Mouse (Mus musculus) heart, postnatal 0 days (tissue): ENCODE measurements at regions not wholly inside any gene's neighbourhood (a gene's known extent, or its start where the extent isn't known, plus 50 kb on each side); places are given as distances from the start of the nearest gene placed in this dataset.

Experiments used
- ATAC-seq: fragments of 200-750 bp; cut with Nextera tagmentation; 2 replicates; pipeline ENCODE4 v1.8.0; 2017; ENCODE audit warnings: low read depth, moderate number of reproducible peaks, moderate library complexity; ENCODE audit not compliant: insufficient read depth
- DNase-seq: peaks from one replicate; pipeline ENCODE4 v3.0.0-alpha.2; 2016; ENCODE audit warnings: low spot score
- H3K27ac ChIP-seq: fragments of 300-500 bp; sonication (generic); 2 replicates; pipeline ENCODE4 v1.5.1; 2014; ENCODE audit warnings: low read depth, mild to moderate bottlenecking
- H3K27me3 ChIP-seq: fragments of 300-500 bp; sonication (generic); 2 replicates; pipeline ENCODE4 v1.6.1; 2014; ENCODE audit warnings: low read length, mixed read lengths; ENCODE audit not compliant: control insufficient read depth, insufficient read depth
- H3K36me3 ChIP-seq: fragments of 300-500 bp; sonication (generic); replicated peaks from 2 replicates; pipeline ENCODE4 v1.6.1; 2014; ENCODE audit warnings: low read length, mixed read lengths; ENCODE audit not compliant: control insufficient read depth, insufficient read depth
- H3K4me1 ChIP-seq: fragments of 300-500 bp; sonication (generic); 2 replicates; pipeline ENCODE4 v1.6.1; 2014; ENCODE audit warnings: antibody characterized with exemption; ENCODE audit not compliant: control insufficient read depth, insufficient read depth
- H3K4me2 ChIP-seq: fragments of 300-500 bp; sonication (generic); 2 replicates; pipeline ENCODE4 v1.6.1; 2014; ENCODE audit warnings: low read depth, mild to moderate bottlenecking, low read length, moderate library complexity
- H3K4me3 ChIP-seq: fragments of 300-500 bp; sonication (generic); 2 replicates; pipeline ENCODE4 v1.5.1; 2014; ENCODE audit warnings: low read depth, low read length
- H3K9ac ChIP-seq: fragments of 300-500 bp; sonication (generic); replicated peaks from 2 replicates; pipeline ENCODE4 v1.6.1; 2014; ENCODE audit warnings: low read depth, low read length, mixed read lengths
- H3K9me3 ChIP-seq: fragments of 300-500 bp; sonication (generic); replicated peaks from 2 replicates; pipeline ENCODE4 v1.6.1; 2016; ENCODE audit warnings: low read length; ENCODE audit not compliant: control insufficient read depth
- CTCF ChIP-seq: IDR thresholded peaks from 2 replicates; pipeline ENCODE4 v1.5.1; 2016; ENCODE audit warnings: antibody characterized with exemption, control low read depth, low read depth
- EP300 ChIP-seq: IDR thresholded peaks from 2 replicates; pipeline ENCODE4 v1.6.1; 2016; ENCODE audit warnings: antibody characterized with exemption, low read depth
- WGBS: fragments of 180-500 bp; shearing (Covaris S2); extraction: QIAGEN DNeasy Blood & Tissue Kit; methylation state at CpG from one replicate; pipeline ENCODE4 v1.1.7; 2014; 5-methylcytosine and 5-hydroxymethylcytosine counted together

DNA sequence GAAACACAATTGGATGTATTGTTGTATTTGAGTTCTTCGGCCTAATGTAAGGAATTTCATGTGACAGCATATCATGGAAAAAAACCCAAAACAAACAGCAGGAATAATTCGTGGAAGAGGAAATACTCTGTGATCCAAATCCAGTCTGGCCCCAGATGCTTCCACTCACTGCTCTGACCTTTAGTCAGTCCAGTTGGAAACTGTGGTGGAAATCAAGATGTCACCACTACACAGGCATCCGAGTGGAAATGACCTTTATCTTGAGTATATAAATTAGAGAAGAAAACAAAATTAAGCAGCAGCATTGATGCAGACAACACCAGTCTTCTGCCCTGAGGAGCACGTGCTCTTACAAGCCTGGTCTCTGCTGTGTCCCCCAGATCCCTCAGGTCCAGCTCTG lies 230.9 kb downstream of the Dok5 start:
- 46% methylated on average over 4 of the region's 4 CpGs for WGBS
- Histone ChIP-seq H3K27me3 (no peaks in the 10 kb centered on the region), H3K36me3 (no peaks in the 10 kb centered on the region), H3K4me3 (no peak overlapping the region), H3K9me3 (no peaks in the 10 kb centered on the region), H3K27ac (no peak overlapping the region), H3K9ac (no peak overlapping the region), H3K4me1 (no peaks in the 10 kb centered on the region), H3K4me2 (no peak overlapping the region)
- no peak for DNase-seq
- TF ChIP-seq CTCF (no peak), EP300 (no peak)
- ATAC-seq, result peak; percentile 14; the same call in 1 of the 2 replicates

DNA sequence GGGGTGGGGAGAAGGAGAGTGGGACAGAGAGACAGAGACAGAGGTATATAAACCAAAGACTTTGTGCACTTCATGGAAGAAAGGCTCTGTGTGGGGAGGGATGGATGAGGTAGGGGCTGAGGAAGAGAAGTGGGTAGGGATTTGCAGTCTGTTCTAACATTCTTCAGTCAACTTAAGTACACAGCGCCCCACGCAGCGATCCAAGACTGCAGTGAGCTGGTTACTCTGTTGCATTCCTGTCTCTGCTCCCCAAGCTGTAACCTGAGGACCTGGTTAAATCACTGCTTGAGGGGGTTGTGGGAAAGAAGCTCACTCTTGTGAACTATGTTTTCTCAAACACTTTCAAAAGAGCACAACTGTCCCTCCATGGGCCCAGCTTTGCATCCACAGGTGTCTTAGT lies 237.8 kb downstream of the Dok5 start:
- ATAC-seq (no peak), DNase-seq (no peak)
- 71% methylated on average over 3 of the region's 3 CpGs for WGBS
- Histone ChIP-seq H3K36me3 (no peaks in the 10 kb centered on the region), H3K4me1 (no peaks in the 10 kb centered on the region), H3K4me2 (no peak overlapping the region), H3K9me3 (0 out of 2 replicates have a peak, but pooled peaks cover 4% of the 10 kb centered on the region), H3K9ac (no peak overlapping the region), H3K27me3 (no peaks in the 10 kb centered on the region), H3K4me3 (no peak overlapping the region), H3K27ac (no peak overlapping the region)
- TF ChIP-seq EP300 (no peak), CTCF (no peak)

DNA sequence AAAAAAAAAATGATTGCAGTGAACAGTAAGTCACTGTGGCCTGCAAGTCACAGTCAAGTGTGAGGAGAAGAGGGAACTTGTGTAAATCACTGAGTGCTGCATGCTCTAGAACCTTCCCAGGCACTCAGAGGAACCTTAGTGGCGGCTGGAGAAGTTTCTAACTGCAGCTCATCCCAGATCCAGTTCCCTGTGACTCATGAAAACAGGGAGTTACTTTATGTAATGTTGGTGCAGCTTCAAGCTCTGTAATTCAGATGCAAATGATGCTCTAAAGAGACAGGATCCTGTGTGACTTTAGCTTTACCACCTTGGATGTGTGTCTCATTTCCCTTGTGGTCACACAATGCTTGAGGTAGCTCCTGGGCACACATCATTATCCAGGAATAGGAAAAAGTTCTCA lies 253.8 kb downstream of the Dok5 start:
- ATAC-seq (no peak), DNase-seq (no peak)
- Histone ChIP-seq H3K9me3 (no peaks in the 10 kb centered on the region), H3K27me3 (no peaks in the 10 kb centered on the region), H3K4me1 (no peaks in the 10 kb centered on the region), H3K4me2 (no peak overlapping the region), H3K36me3 (no peaks in the 10 kb centered on the region), H3K9ac (no peak overlapping the region), H3K4me3 (no peak overlapping the region), H3K27ac (no peak overlapping the region)
- 67% methylated on average over 1 of the region's 1 CpGs for whole genome bisulfite sequencing
- TF ChIP-seq CTCF (no peak), EP300 (no peak)

DNA sequence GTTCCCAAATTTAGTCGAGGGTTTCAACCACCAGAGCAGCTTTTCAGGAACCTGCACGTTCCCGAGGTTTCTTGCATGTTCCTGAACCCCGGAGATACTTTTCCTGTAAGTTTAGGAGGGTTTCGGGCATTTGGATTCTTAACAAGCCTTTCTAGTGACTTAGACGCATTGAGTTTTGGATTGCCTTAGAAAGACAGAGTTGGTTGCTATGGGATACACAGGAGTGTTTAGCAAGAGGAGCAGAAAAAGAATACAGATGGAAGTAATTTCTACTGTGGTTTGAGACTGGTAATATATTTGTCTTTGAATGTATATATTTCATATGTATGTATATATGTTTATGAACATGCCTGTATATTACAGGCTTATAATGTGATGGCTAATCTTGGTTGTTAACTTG lies 266.8 kb downstream of the Dok5 start:
- Histone ChIP-seq H3K4me2 (no peak overlapping the region), H3K4me1 (no peaks in the 10 kb centered on the region), H3K9me3 (peaks cover 5% of the 10 kb centered on the region; the same call in 1 of the 2 replicates), H3K27ac (no peak overlapping the region), H3K36me3 (no peaks in the 10 kb centered on the region), H3K4me3 (no peak overlapping the region), H3K9ac (no peak overlapping the region), H3K27me3 (no peaks in the 10 kb centered on the region)
- DNase-seq (no peak), ATAC-seq (no peak)
- 77% methylated on average over 6 of the region's 6 CpGs for WGBS
- TF ChIP-seq EP300, result no peak
- no peak for TF ChIP-seq CTCF

DNA sequence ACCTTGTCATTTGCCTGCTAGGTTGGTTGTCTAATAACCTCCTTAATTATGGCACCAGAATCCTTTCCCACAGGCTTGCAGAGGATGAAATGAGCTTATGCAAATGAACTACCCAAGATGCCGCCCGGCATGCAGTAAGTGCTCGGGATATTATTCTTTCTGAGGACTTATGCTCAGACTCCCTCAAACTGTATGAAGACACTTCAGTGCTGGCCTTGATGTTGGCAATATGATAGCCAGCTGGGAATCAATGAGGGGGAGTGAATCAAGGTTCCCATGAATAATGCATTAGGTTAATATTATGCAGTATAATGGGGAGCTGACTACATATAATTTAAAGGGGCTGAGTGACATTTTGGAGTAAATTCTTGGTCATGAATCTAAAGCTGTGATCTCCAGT lies 268.6 kb downstream of the Dok5 start:
- ATAC-seq (no peak), DNase-seq (no peak)
- H3K4me3 ChIP-seq, result no peak overlapping the region
- TF ChIP-seq EP300 (no peak), CTCF (no peak)
- no peak overlapping the region for H3K9ac ChIP-seq
- no peak overlapping the region for H3K4me2 ChIP-seq
- no peaks in the 10 kb centered on the region for H3K4me1 ChIP-seq
- H3K27ac ChIP-seq, result no peak overlapping the region
- no peaks in the 10 kb centered on the region for H3K27me3 ChIP-seq
- H3K36me3 ChIP-seq, result no peaks in the 10 kb centered on the region
- H3K9me3 ChIP-seq, result no peaks in the 10 kb centered on the region
- WGBS, result 81% methylated on average over 3 of the region's 3 CpGs

DNA sequence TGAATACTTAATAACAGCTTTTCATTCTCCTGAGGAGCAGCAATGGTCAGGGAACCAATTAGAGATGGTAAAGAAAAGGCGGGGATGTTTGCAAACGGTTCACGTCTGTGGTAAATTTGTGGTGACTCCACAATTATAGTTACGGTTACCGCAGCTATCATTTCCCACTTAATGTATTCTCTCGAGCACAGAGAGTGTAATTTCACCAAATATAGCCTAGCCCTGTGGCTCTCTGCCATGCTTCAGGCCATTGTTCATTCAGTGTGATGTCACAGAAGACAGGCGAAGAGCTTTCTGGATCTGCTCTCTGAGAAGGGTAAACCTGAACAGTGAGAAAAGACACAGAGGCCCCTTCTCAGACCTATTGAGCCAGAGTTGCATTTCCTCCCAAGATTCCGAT lies 296.9 kb downstream of the Dok5 start:
- H3K27me3 ChIP-seq, result no peaks in the 10 kb centered on the region
- H3K9ac ChIP-seq, result no peak overlapping the region
- no peak overlapping the region for H3K4me2 ChIP-seq
- H3K27ac ChIP-seq, result no peak overlapping the region
- no peaks in the 10 kb centered on the region for H3K4me1 ChIP-seq
- DNase-seq (no peak), ATAC-seq (no peak)
- H3K9me3 ChIP-seq, result no peaks in the 10 kb centered on the region
- 74% methylated on average over 8 of the region's 8 CpGs for WGBS
- TF ChIP-seq EP300, result no peak
- no peak for TF ChIP-seq CTCF
- H3K36me3 ChIP-seq, result no peaks in the 10 kb centered on the region
- no peak overlapping the region for H3K4me3 ChIP-seq
